In the genomic region with DNA sequence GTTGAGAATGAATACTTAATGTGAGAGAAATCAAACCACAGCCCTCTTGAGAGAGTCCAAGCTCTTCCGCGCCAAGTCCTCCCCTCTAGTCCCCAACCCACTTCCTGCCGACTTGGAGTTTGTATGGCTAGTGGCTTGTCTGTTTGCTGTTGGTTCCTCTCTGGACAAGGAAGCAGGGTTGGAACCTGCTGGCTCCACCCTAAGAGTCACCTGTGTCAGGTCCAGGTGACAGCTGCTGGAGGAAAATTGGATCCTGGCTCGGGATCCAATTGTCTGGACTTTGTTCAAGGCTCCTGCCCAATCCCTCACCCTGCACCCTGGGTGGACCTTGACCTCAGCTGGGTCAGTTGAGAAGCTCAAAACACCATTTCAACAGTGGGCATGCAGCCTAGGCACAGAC, we compare ENCODE assay signal across 8 mouse cellular contexts. TPM values are rescaled to one million over a fixed set of nuclear protein-coding genes. Genes with fewer than 3 reads are reported as not detected.
DNase-seq lines count a peak whose midpoint lies in the region; ATAC-seq lines count a peak whose summit lies in the region.

No protein-coding gene starts in this region.

- H3K9me3 ChIP-seq in forebrain, embryonic 13.5 days (replicated peaks): no peaks in the 10 kb centered on the region
- no peaks in the 10 kb centered on the region for H3K9me3 ChIP-seq in forebrain, embryonic 11.5 days (ENCODE audit: control insufficient read depth, low read length)

- no peak overlapping the region for H3K4me2 ChIP-seq in forebrain, embryonic 13.5 days
- H3K4me2 ChIP-seq in forebrain, embryonic 11.5 days (ENCODE audit: low read depth, low read length, severe bottlenecking): no peak overlapping the region

- WGBS in forebrain, embryonic 13.5 days: 79% methylated on average over 4 of the region's 4 CpGs
- 81% methylated on average over 4 of the region's 4 CpGs for WGBS in forebrain, embryonic 11.5 days
- WGBS in large intestine, adult 2 months: 14% methylated on average over 4 of the region's 4 CpGs

- peak overlapping the region; percentile 4; the same call in 1 of the 2 replicates for H3K9ac ChIP-seq in forebrain, embryonic 13.5 days
- H3K9ac ChIP-seq in forebrain, embryonic 11.5 days (ENCODE audit: low read length): no peak overlapping the region

- intact Hi-C loops in gastrocnemius, postnatal 36 days (cut with DNase I): no loop called here

- DNase-seq in forebrain, embryonic 11.5 days (ENCODE audit: low spot score): no peak
- peak; percentile 21 for DNase-seq in thymus, postnatal 25 days
- no peak for DNase-seq in thymus, postnatal 14 days
- DNase-seq in large intestine, adult 2 months (ENCODE audit: low read depth, low spot score): peak; percentile 90
- peak; percentile 86 for DNase-seq in yolk sac, embryonic 10.5 days (ENCODE audit: low spot score)
- DNase-seq in gastrocnemius, postnatal 36 days: no peak
- no peak for DNase-seq in layer of hippocampus, adult 11-12 months (ENCODE audit: low spot score)

- no peak overlapping the region for H3K27ac ChIP-seq in forebrain, embryonic 13.5 days
- no peak overlapping the region for H3K27ac ChIP-seq in forebrain, embryonic 11.5 days (ENCODE audit: low read depth, low read length)

- H3K4me1 ChIP-seq in forebrain, embryonic 13.5 days: peaks cover 98% of the 10 kb centered on the region
- peaks cover 59% of the 10 kb centered on the region for H3K4me1 ChIP-seq in forebrain, embryonic 11.5 days (replicated peaks; ENCODE audit: control insufficient read depth, insufficient read depth, low read length)

- H3K27me3 ChIP-seq in forebrain, embryonic 13.5 days: no peaks in the 10 kb centered on the region
- H3K27me3 ChIP-seq in forebrain, embryonic 11.5 days (ENCODE audit: control insufficient read depth, insufficient read depth, low read length): no peaks in the 10 kb centered on the region

- no peak overlapping the region for H3K4me3 ChIP-seq in forebrain, embryonic 13.5 days
- H3K4me3 ChIP-seq in forebrain, embryonic 11.5 days (ENCODE audit: low read depth, low read length): no peak overlapping the region

- no peak for ATAC-seq in forebrain, embryonic 13.5 days
- ATAC-seq in forebrain, embryonic 11.5 days (replicated peaks; ENCODE audit: low FRiP score): no peak

- H3K36me3 ChIP-seq in forebrain, embryonic 13.5 days (ENCODE audit: poor library complexity, severe bottlenecking): 0 out of 2 replicates have a peak, but pooled peaks cover 3% of the 10 kb centered on the region
- H3K36me3 ChIP-seq in forebrain, embryonic 11.5 days (ENCODE audit: control insufficient read depth, insufficient read depth, low read length): no peaks in the 10 kb centered on the region

RNA-seq across cellular contexts. Expression of a gene that starts 7.4 kb away (rescaled TPM):
- 57.2 and 61.3 TPM in 2 replicates for polyA plus RNA-seq in forebrain, embryonic 13.5 days (2015; fragmentation: Nextera tagmentation; extraction: Ambion mirVana)
- 70.1 and 71.2 TPM in 2 replicates for polyA plus RNA-seq in forebrain, embryonic 11.5 days (2014; fragmentation: Nextera tagmentation; extraction: Ambion mirVana)
- 25.6 and 38.7 TPM in 2 replicates for polyA plus RNA-seq in large intestine, adult 2 months (2012; rRNA removed)
- total RNA-seq in gastrocnemius, postnatal 36 days (2021): 10 to 100 TPM; 24.3 to 27.2 TPM

Comparison
In these comparisons a context has a peak if more than half of its experiments do, and no peak if none do; other contexts are left out.
1. DNase-seq: peak in thymus, postnatal 25 days (single experiment), large intestine, adult 2 months (single experiment) and yolk sac, embryonic 10.5 days (single experiment); none in forebrain, embryonic 11.5 days (single experiment), thymus, postnatal 14 days (single experiment), gastrocnemius, postnatal 36 days (0 of 2) and layer of hippocampus, adult 11-12 months (single experiment).